Mouse (Mus musculus): ENCODE results near the gene Bcl2l2. TPM values are rescaled to one million over a fixed set of nuclear protein-coding genes. Genes with fewer than 3 reads are reported as not detected.

Bcl2l2 gene
- polyA plus RNA-seq, 1 experiment: 16.5 TPM

- no peak overlapping the region for H3K4me3 ChIP-seq (ENCODE audit: insufficient read depth, poor library complexity, severe bottlenecking)
- no peak overlapping the region for H3ac ChIP-seq (ENCODE audit: control insufficient read depth, insufficient read length, low read depth)
- H3K79me2 ChIP-seq (ENCODE audit: control insufficient read depth, insufficient read depth): no peaks in the 10 kb centered on the region
- no peaks in the 10 kb centered on the region for H3K79me3 ChIP-seq (ENCODE audit: low read depth)
- H3K36me3 ChIP-seq (ENCODE audit: control insufficient read depth, insufficient read depth): no peaks in the 10 kb centered on the region
- TF ChIP-seq MYOG (IDR thresholded peaks at IDR 0.05; ENCODE audit: control insufficient read depth, extremely low read depth, insufficient read length): no peak
- H3K27me3 ChIP-seq (ENCODE audit: control insufficient read depth, insufficient read depth, insufficient read length): peaks cover 3% of the 10 kb centered on the region
These were observed 15.2 kb upstream of the Bcl2l2 start for GRCm38 (mm10) chr14:54868026-54868425.

DNA sequence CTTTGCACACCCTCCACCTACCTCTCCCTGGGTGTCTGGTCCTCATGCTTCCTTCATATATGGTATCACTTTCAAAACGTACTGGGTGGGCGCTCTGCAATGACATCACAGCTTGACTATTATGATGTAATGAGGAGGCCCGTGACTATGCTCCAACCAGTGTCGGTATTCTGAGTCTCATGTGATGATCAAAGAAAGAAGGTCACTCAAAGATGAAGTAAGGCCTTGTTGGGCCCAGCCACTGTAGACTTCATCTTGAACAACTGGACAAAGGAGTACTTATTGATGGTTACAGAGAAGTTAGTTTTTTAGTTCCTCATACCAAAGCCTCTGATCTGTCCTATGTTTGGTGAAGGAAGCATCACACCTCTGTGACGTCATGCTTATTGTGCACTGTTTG, 12.3 kb upstream of the Bcl2l2 start, which contains the start of gene Homez:
Gene Homez, minus strand, starts transcription at position 101 of the 400 bp plus-strand sequence.
- no peak within 1 kb of the TSS for H3ac ChIP-seq (ENCODE audit: control insufficient read depth, insufficient read length, low read depth)
- H3K36me3 ChIP-seq (ENCODE audit: control insufficient read depth, insufficient read depth): no peaks in the 10 kb centered on the region
- TF ChIP-seq FOSL1 (IDR thresholded peaks at IDR 0.05; ENCODE audit: insufficient read depth, low read length, poor library complexity, severe bottlenecking) (no peak), MAX (IDR thresholded peaks at IDR 0.05) (no peak), CTCF (IDR thresholded peaks at IDR 0.05; ENCODE audit: control insufficient read depth, insufficient read depth, insufficient read length) (no peak), MYOG (IDR thresholded peaks at IDR 0.05; ENCODE audit: control insufficient read depth, extremely low read depth, insufficient read length) (no peak), CEBPB (IDR thresholded peaks at IDR 0.05; ENCODE audit: low read depth) (no peak), MYOD1 (IDR thresholded peaks at IDR 0.05; ENCODE audit: control insufficient read depth, insufficient read length, low read depth) (no peak), USF1 (IDR thresholded peaks at IDR 0.05; ENCODE audit: low read depth) (no peak)
- no peaks in the 10 kb centered on the region for H3K79me2 ChIP-seq (ENCODE audit: control insufficient read depth, insufficient read depth)
- H3K79me3 ChIP-seq (ENCODE audit: low read depth): no peaks in the 10 kb centered on the region
- H3K4me3 ChIP-seq (ENCODE audit: insufficient read depth, poor library complexity, severe bottlenecking): no peak within 1 kb of the TSS
- H3K27me3 ChIP-seq (ENCODE audit: control insufficient read depth, insufficient read depth, insufficient read length): peaks cover 3% of the 10 kb centered on the region

DNA sequence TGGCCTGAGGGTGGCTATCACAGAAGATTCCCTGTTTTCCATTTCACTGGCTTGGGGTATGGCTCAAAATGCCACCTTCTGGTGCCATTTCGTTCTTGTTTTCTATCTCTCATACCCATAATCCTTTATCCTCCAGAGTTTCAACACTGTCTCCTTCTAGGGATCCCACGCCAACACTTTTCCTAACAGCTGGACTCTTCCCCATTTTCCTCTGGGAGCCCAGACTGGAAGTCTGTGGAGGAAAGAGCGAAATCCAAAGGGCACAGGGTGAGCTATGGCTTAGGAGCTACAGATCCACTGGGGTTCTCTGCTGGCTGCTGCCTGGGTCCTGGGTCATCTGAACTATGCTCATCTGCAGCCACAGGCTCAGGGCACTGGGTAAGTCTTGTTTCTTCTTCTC, 9.0 kb upstream of the Bcl2l2 start:
- no peaks in the 10 kb centered on the region for H3K27me3 ChIP-seq (ENCODE audit: control insufficient read depth, insufficient read depth, insufficient read length)
- no peaks in the 10 kb centered on the region for H3K36me3 ChIP-seq (ENCODE audit: control insufficient read depth, insufficient read depth)
- no peak overlapping the region for H3ac ChIP-seq (ENCODE audit: control insufficient read depth, insufficient read length, low read depth)
- H3K4me3 ChIP-seq (ENCODE audit: insufficient read depth, poor library complexity, severe bottlenecking): no peak overlapping the region
- TF ChIP-seq FOSL1 (IDR thresholded peaks at IDR 0.05; ENCODE audit: insufficient read depth, low read length, poor library complexity, severe bottlenecking) (no peak), CTCF (IDR thresholded peaks at IDR 0.05; ENCODE audit: control insufficient read depth, insufficient read depth, insufficient read length) (no peak), CEBPB (IDR thresholded peaks at IDR 0.05; ENCODE audit: low read depth) (no peak), MYOG (IDR thresholded peaks at IDR 0.05; ENCODE audit: control insufficient read depth, extremely low read depth, insufficient read length) (no peak), MAX (IDR thresholded peaks at IDR 0.05) (no peak), USF1 (IDR thresholded peaks at IDR 0.05; ENCODE audit: low read depth) (no peak), MYOD1 (IDR thresholded peaks at IDR 0.05; ENCODE audit: control insufficient read depth, insufficient read length, low read depth) (no peak)
- no peaks in the 10 kb centered on the region for H3K79me2 ChIP-seq (ENCODE audit: control insufficient read depth, insufficient read depth)
- H3K79me3 ChIP-seq (ENCODE audit: low read depth): no peaks in the 10 kb centered on the region

- Histone ChIP-seq H3K27me3 (ENCODE audit: control insufficient read depth, insufficient read depth, insufficient read length) (no peaks in the 10 kb centered on the region), H3ac (ENCODE audit: control insufficient read depth, insufficient read length, low read depth) (peak overlapping the region; percentile 81), H3K4me3 (ENCODE audit: insufficient read depth, poor library complexity, severe bottlenecking) (peak overlapping the region; percentile 48), H3K79me3 (ENCODE audit: low read depth) (no peaks in the 10 kb centered on the region), H3K79me2 (ENCODE audit: control insufficient read depth, insufficient read depth) (no peaks in the 10 kb centered on the region), H3K36me3 (ENCODE audit: control insufficient read depth, insufficient read depth) (no peaks in the 10 kb centered on the region)
- no peak for TF ChIP-seq CEBPB (IDR thresholded peaks at IDR 0.05; ENCODE audit: low read depth)
- TF ChIP-seq MYOD1 (IDR thresholded peaks at IDR 0.05; ENCODE audit: control insufficient read depth, insufficient read length, low read depth): no peak
- no peak for TF ChIP-seq MAX (IDR thresholded peaks at IDR 0.05)
- no peak for TF ChIP-seq USF1 (IDR thresholded peaks at IDR 0.05; ENCODE audit: low read depth)
- no peak for TF ChIP-seq MYOG (IDR thresholded peaks at IDR 0.05; ENCODE audit: control insufficient read depth, extremely low read depth, insufficient read length)
- no peak for TF ChIP-seq FOSL1 (IDR thresholded peaks at IDR 0.05; ENCODE audit: insufficient read depth, low read length, poor library complexity, severe bottlenecking)
- TF ChIP-seq CTCF (IDR thresholded peaks at IDR 0.05; ENCODE audit: control insufficient read depth, insufficient read depth, insufficient read length): no peak
These were observed 7.2 kb upstream of the Bcl2l2 start for GRCm38 (mm10) chr14:54875844-54876538.

DNA sequence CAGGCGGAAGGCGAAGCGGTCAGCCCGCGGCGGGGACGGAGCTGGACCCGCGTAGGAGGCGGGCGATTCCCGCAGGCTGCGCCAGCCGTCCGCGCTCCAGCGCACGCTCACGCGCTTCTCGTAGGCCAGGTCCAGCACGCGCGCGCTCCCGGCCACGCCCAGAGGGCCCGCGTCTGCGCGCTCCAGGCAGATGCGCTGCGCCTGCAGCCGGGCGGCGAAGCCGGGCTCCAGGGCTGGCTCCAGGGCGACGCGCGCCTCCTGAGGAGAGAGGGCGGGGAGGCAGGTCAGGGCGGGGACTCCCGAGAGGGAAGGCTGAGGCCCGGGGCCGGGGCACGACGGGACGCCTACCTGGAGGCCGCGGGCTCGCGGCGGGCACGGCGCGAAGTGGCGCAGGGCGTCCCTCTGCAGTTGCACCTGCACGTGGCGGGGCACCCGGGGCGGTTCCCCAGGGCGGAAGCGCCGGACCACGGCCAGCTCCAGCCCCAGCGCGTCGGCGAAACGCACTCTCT, 6.6 kb upstream of the Bcl2l2 start:
- Histone ChIP-seq H3K27me3 (ENCODE audit: control insufficient read depth, insufficient read depth, insufficient read length) (no peaks in the 10 kb centered on the region), H3ac (ENCODE audit: control insufficient read depth, insufficient read length, low read depth) (peak overlapping the region; percentile 81), H3K36me3 (ENCODE audit: control insufficient read depth, insufficient read depth) (no peaks in the 10 kb centered on the region), H3K79me2 (ENCODE audit: control insufficient read depth, insufficient read depth) (no peaks in the 10 kb centered on the region), H3K4me3 (ENCODE audit: insufficient read depth, poor library complexity, severe bottlenecking) (peak overlapping the region; percentile 48), H3K79me3 (ENCODE audit: low read depth) (no peaks in the 10 kb centered on the region)
- TF ChIP-seq CTCF (IDR thresholded peaks at IDR 0.05; ENCODE audit: control insufficient read depth, insufficient read depth, insufficient read length): no peak
- TF ChIP-seq USF1 (IDR thresholded peaks at IDR 0.05; ENCODE audit: low read depth): no peak
- peak; percentile 62 for TF ChIP-seq MAX (IDR thresholded peaks at IDR 0.05)
- TF ChIP-seq MYOD1 (IDR thresholded peaks at IDR 0.05; ENCODE audit: control insufficient read depth, insufficient read length, low read depth): no peak

Data from C2C12 (cell line).